ENCODE assay signal across 14 mouse cellular contexts in the genomic region with DNA sequence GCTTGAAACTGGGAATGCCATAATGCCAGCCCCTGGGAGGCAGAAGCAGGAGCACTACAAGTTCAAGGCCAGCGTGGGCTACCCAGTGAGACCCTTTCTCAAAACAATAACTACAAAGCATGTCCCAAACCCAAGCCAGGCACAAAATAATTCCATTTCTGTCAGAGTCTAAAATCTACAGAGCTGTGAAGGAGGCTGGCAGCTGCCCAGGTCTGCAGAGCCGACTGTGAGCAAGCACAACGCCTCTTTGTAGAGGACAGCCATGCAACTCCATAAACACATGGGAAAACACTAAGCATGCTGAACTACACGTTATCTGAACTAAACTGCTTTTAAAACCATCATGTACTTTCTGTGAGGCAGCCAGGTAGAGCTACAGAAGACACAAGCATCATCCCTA. TPM values are rescaled to one million over a fixed set of nuclear protein-coding genes. Genes with fewer than 3 reads are reported as not detected.
A peak's percentile ranks its signal among the peaks of the same experiment; 100 is the strongest.
DNase-seq lines count a peak whose midpoint lies in the region; ATAC-seq lines count a peak whose summit lies in the region.
"Had no signal": no experiment of that assay in that cellular context is flagged by ENCODE, and none has a peak within 500 bp of the region (broad histone marks: within the 10 kb centered on the region; RNA-seq: fewer than 3 reads in every experiment).

No protein-coding gene starts in this region.

- no peaks in the 10 kb centered on the region for H3K9me3 ChIP-seq in embryonic facial prominence, embryonic 14.5 days (ENCODE audit: control insufficient read depth, low read length)
- H3K9me3 ChIP-seq: kidney, embryonic 15.5 days; midbrain, embryonic 10.5 days had no signal

- H3K9ac ChIP-seq in embryonic facial prominence, embryonic 14.5 days (ENCODE audit: low read depth, low read length), result no peak overlapping the region
- H3K9ac ChIP-seq: kidney, embryonic 15.5 days had no signal

- no peak for ATAC-seq in embryonic facial prominence, embryonic 14.5 days (ENCODE audit: low read depth)
- ATAC-seq: inflammation-experienced regulatory T-cells, adult 6 months; Patski had no signal

- peak overlapping the region; percentile 63 for H3K27ac ChIP-seq in embryonic facial prominence, embryonic 14.5 days (replicated peaks; ENCODE audit: low read depth, low read length)
- H3K27ac ChIP-seq: kidney, embryonic 15.5 days; midbrain, embryonic 10.5 days had no signal

- H3K36me3 ChIP-seq in embryonic facial prominence, embryonic 14.5 days (ENCODE audit: control insufficient read depth, insufficient read depth, low read length), result no peaks in the 10 kb centered on the region
- H3K36me3 ChIP-seq: kidney, embryonic 15.5 days had no signal

- no peak overlapping the region for H3K4me2 ChIP-seq in embryonic facial prominence, embryonic 14.5 days (ENCODE audit: low read depth, low read length)
- H3K4me2 ChIP-seq: kidney, embryonic 15.5 days had no signal

- intact Hi-C loops in left cerebral cortex, postnatal 10 days (cut with DNase I), result loop anchor here (10.0 kb wide), 1 partner anchor 244 kb away; the partner anchor contains the start of gene Gata2

- H3K4me1 ChIP-seq in embryonic facial prominence, embryonic 14.5 days (ENCODE audit: control insufficient read depth, insufficient read depth, low read length), result peaks cover 24% of the 10 kb centered on the region
- H3K4me1 ChIP-seq: kidney, embryonic 15.5 days had no signal

- no peak overlapping the region for H3K4me3 ChIP-seq in embryonic facial prominence, embryonic 14.5 days (ENCODE audit: low read depth, low read length)
- H3K4me3 ChIP-seq: kidney, embryonic 15.5 days; midbrain, embryonic 10.5 days; myocyte had no signal

- WGBS in embryonic facial prominence, embryonic 14.5 days, result 54% methylated on average over 4 of the region's 4 CpGs

- H3K27me3 ChIP-seq in embryonic facial prominence, embryonic 14.5 days (replicated peaks; ENCODE audit: control insufficient read depth, insufficient read depth, low read length), result no peaks in the 10 kb centered on the region
- H3K27me3 ChIP-seq: kidney, embryonic 15.5 days; Patski had no signal

- peak; percentile 14 to 62 for DNase-seq in frontal cortex, adult 2 months (ENCODE audit: extremely low spot score in 1 of 2, low spot score in 1 of 2)
- no peak for DNase-seq in frontal cortex, postnatal 14 days (ENCODE audit: low spot score in 2 of 2)
- peak; percentile 35 for DNase-seq in embryonic facial prominence, embryonic 14.5 days (ENCODE audit: low spot score)
- peak; percentile 24 to 51 for DNase-seq in left cerebral cortex, postnatal 10 days (ENCODE audit: extremely low spot score in 1 of 2, low spot score in 2 of 2)
- peak; percentile 32 for DNase-seq in right cerebral cortex, postnatal 25 days
- no peak for DNase-seq in adrenal gland, postnatal 10 days
- DNase-seq in gastrocnemius, adult 18-20 months (ENCODE audit: low spot score), result no peak
- DNase-seq: cerebellum, adult 11-12 months; thymus, postnatal 25 days had no signal

RNA-seq across cellular contexts. Expression of gene Eefsec, which starts 7.3 kb away (rescaled TPM):
- polyA plus RNA-seq in frontal cortex, adult 2 months (2012; rRNA removed), result 18.3 and 19.1 TPM in 2 replicates
- 30.2 and 36.5 TPM in 2 replicates for polyA plus RNA-seq in embryonic facial prominence, embryonic 14.5 days (2014; fragmentation: Nextera tagmentation; extraction: Ambion mirVana)
- total RNA-seq in left cerebral cortex, postnatal 10 days (2021), result 10 to 100 TPM; 22.2 to 24.1 TPM
- total RNA-seq in adrenal gland, postnatal 10 days (2021), result 10 to 100 TPM; 14.8 to 18.0 TPM
- 1 to 10 TPM; 7.1 to 7.6 TPM for total RNA-seq in gastrocnemius, adult 18-20 months (2021)

RNA-seq across cellular contexts. Expression of gene Ruvbl1, which starts 26.2 kb away (rescaled TPM):
- 46.2 and 48.2 TPM in 2 replicates for polyA plus RNA-seq in frontal cortex, adult 2 months (2012; rRNA removed)
- polyA plus RNA-seq in embryonic facial prominence, embryonic 14.5 days (2014; fragmentation: Nextera tagmentation; extraction: Ambion mirVana), result 118 and 131 TPM in 2 replicates
- 10 to 100 TPM; 32.5 to 35.2 TPM for total RNA-seq in left cerebral cortex, postnatal 10 days (2021)
- 10 to 100 TPM; 31.4 to 34.8 TPM for total RNA-seq in adrenal gland, postnatal 10 days (2021)
- 10 to 100 TPM; 21.9 to 23.9 TPM for total RNA-seq in gastrocnemius, adult 18-20 months (2021)

Comparison
In these comparisons a context has a peak if more than half of its experiments do, and no peak if none do; other contexts are left out.
1. DNase-seq: peak in frontal cortex, adult 2 months (2 of 2), embryonic facial prominence, embryonic 14.5 days (single experiment), left cerebral cortex, postnatal 10 days (2 of 2) and right cerebral cortex, postnatal 25 days (single experiment); none in frontal cortex, postnatal 14 days (0 of 2), adrenal gland, postnatal 10 days (single experiment) and gastrocnemius, adult 18-20 months (single experiment).